9 mouse cellular contexts compared by ENCODE assay signal in the genomic region with DNA sequence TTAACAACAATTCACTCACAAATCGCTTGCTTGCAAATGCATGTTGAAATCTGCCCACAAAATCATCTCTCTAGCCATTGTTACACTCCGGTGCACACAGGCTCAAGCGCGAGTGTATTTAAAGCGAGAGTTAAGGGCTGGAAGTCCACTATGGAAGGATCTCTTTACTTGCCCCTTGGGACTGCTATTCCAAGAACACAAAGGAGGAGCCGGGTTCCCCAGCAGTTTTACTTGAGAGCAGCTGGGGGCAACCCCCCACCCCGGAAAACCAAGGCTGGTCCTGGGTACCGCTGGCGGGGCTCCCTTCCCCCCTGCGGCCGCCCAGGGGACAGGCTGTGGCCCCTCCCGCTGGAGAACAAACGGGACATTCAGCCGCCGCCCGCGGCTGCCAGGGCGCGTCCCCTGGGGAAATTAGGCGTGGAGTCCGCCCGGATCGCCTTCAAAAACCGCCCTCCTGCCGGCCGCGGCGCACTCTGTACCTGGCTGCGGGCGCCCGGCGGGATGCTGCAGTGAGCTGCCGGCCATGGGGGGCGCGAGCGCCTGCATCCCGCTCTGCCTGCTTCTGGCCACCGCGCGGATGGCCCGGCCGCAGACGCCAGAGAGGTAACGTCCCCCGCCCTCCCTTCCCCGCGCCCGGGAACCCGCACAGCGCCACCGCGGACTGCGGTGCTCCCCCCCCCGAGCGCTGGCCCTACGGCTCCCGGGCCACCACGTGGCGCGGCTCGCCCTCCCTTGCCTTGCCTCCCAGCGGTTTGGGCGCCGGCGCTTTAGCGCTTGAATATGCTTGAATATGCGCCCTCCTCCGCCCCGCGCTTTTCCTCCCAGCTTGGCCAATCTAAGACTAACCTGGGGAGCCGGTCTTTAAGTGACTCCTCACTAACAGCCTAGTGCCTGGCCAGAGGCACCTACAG. TPM values are rescaled to one million over a fixed set of nuclear protein-coding genes. Genes with fewer than 3 reads are reported as not detected.
A peak's percentile ranks its signal among the peaks of the same experiment; 100 is the strongest.
DNase-seq lines count a peak whose midpoint lies in the region; ATAC-seq and TF ChIP-seq lines count a peak whose summit lies in the region.
"Had no signal": no experiment of that assay in that cellular context is flagged by ENCODE, and none has a peak within 500 bp of the region (broad histone marks: within the 10 kb centered on the region; RNA-seq: fewer than 3 reads in every experiment).

TSS of gene Pcolce2 (plus strand) at position 331 of the 911 bp plus-strand sequence.

- peak; percentile 90 for ATAC-seq in hindbrain, postnatal 0 days
- peak; percentile 89 for ATAC-seq in midbrain, embryonic 14.5 days (ENCODE audit: low FRiP score, low TSS enrichment)

- under 1% methylated on average over 59 of the region's 71 CpGs for WGBS in hindbrain, postnatal 0 days
- WGBS in midbrain, embryonic 14.5 days: under 1% methylated on average over 66 of the region's 71 CpGs

- no peaks in the 10 kb centered on the region for H3K27me3 ChIP-seq in hindbrain, postnatal 0 days (ENCODE audit: insufficient read depth, low read length)
- no peaks in the 10 kb centered on the region; the same call in 1 of the 2 replicates for H3K27me3 ChIP-seq in midbrain, embryonic 14.5 days (ENCODE audit: control insufficient read depth, insufficient read depth, low read length)

- H3K36me3 ChIP-seq in hindbrain, postnatal 0 days (ENCODE audit: insufficient read depth, low read length): no peaks in the 10 kb centered on the region
- no peaks in the 10 kb centered on the region for H3K36me3 ChIP-seq in midbrain, embryonic 14.5 days (ENCODE audit: control insufficient read depth, insufficient read depth, low read length)
- H3K36me3 ChIP-seq: G1E had no signal

- H3K4me2 ChIP-seq in hindbrain, postnatal 0 days (ENCODE audit: low read depth, low read length): peak within 1 kb of the TSS; percentile 99
- peak within 1 kb of the TSS; percentile 99 for H3K4me2 ChIP-seq in midbrain, embryonic 14.5 days (ENCODE audit: low read length)

- H3K9me3 ChIP-seq in hindbrain, postnatal 0 days (ENCODE audit: low read length): no peaks in the 10 kb centered on the region
- H3K9me3 ChIP-seq in midbrain, embryonic 14.5 days (ENCODE audit: control insufficient read depth, low read length): no peaks in the 10 kb centered on the region

- peak within 1 kb of the TSS; percentile 72 for H3K9ac ChIP-seq in hindbrain, postnatal 0 days (replicated peaks; ENCODE audit: low read length)
- peak within 1 kb of the TSS; percentile 88 for H3K9ac ChIP-seq in midbrain, embryonic 14.5 days (replicated peaks; ENCODE audit: low read length)

- intact Hi-C loops in left cerebral cortex, postnatal 4 days (cut with DNase I): no loop called here

- H3K27ac ChIP-seq in hindbrain, postnatal 0 days: peak within 1 kb of the TSS; percentile 17; the same call in 1 of the 2 replicates
- peak within 1 kb of the TSS; percentile 65 for H3K27ac ChIP-seq in midbrain, embryonic 14.5 days (replicated peaks; ENCODE audit: low read depth, low read length)

- peak; percentile 5 to 10 for DNase-seq in frontal cortex, postnatal 36 days (ENCODE audit: low spot score in 2 of 2)
- DNase-seq in frontal cortex, postnatal 25 days (ENCODE audit: low spot score in 2 of 2): no peak
- DNase-seq in cerebellum, postnatal 25 days: peak; percentile 57 to 76
- peak; percentile 56 for DNase-seq in gastrocnemius, postnatal 25 days
- DNase-seq in hindbrain, postnatal 0 days (ENCODE audit: low spot score): peak; percentile 62
- DNase-seq in left cerebral cortex, postnatal 4 days: peak; percentile 40
- peak; percentile 84 for DNase-seq in midbrain, embryonic 14.5 days
- peak; percentile 21 for DNase-seq in testis, postnatal 14 days (ENCODE audit: low spot score)

- no peak for TF ChIP-seq CTCF in hindbrain, postnatal 0 days (IDR thresholded peaks at IDR 0.05; ENCODE audit: low read depth)

- H3K4me1 ChIP-seq in hindbrain, postnatal 0 days (ENCODE audit: insufficient read depth, low read length): no peaks in the 10 kb centered on the region
- 0 out of 2 replicates have a peak, but pooled peaks cover 2% of the 10 kb centered on the region for H3K4me1 ChIP-seq in midbrain, embryonic 14.5 days (ENCODE audit: control insufficient read depth, insufficient read depth, low read length)

- peak within 1 kb of the TSS; percentile 80 for H3K4me3 ChIP-seq in hindbrain, postnatal 0 days (ENCODE audit: low read length)
- peak within 1 kb of the TSS; percentile 76 for H3K4me3 ChIP-seq in midbrain, embryonic 14.5 days (replicated peaks; ENCODE audit: low read depth, low read length)

RNA-seq across cellular contexts. Expression of gene Pcolce2, which starts in this region (rescaled TPM):
- total RNA-seq in gastrocnemius, postnatal 25 days (2021): 10 to 100 TPM in 1 of 2 experiments, 1 to 10 TPM in 1; 3.4 to 10.3 TPM
- total RNA-seq in hindbrain, postnatal 0 days (2014; rRNA removed): 2.4 and 2.6 TPM in 2 replicates
- 2.5 and 3.1 TPM in 2 replicates for polyA plus RNA-seq in hindbrain, postnatal 0 days (2015; fragmentation: Nextera tagmentation; extraction: Ambion mirVana)
- total RNA-seq in left cerebral cortex, postnatal 4 days (2021): 1 to 10 TPM in 1 of 2 experiments, under 1 TPM in 1; 0.62 to 1.3 TPM
- 1.1 and 1.2 TPM in 2 replicates for polyA plus RNA-seq in midbrain, embryonic 14.5 days (2014; fragmentation: Nextera tagmentation; extraction: Ambion mirVana)
- polyA plus RNA-seq: G1E had no signal

Comparison
In these comparisons a context has a peak if more than half of its experiments do, and no peak if none do; other contexts are left out.
1. DNase-seq: peak in frontal cortex, postnatal 36 days (2 of 2), cerebellum, postnatal 25 days (2 of 2), gastrocnemius, postnatal 25 days (single experiment), hindbrain, postnatal 0 days (single experiment), left cerebral cortex, postnatal 4 days (single experiment), midbrain, embryonic 14.5 days (single experiment) and testis, postnatal 14 days (single experiment); none in frontal cortex, postnatal 25 days (0 of 2).